ENCODE assay signal across 8 mouse cellular contexts in the genomic region with DNA sequence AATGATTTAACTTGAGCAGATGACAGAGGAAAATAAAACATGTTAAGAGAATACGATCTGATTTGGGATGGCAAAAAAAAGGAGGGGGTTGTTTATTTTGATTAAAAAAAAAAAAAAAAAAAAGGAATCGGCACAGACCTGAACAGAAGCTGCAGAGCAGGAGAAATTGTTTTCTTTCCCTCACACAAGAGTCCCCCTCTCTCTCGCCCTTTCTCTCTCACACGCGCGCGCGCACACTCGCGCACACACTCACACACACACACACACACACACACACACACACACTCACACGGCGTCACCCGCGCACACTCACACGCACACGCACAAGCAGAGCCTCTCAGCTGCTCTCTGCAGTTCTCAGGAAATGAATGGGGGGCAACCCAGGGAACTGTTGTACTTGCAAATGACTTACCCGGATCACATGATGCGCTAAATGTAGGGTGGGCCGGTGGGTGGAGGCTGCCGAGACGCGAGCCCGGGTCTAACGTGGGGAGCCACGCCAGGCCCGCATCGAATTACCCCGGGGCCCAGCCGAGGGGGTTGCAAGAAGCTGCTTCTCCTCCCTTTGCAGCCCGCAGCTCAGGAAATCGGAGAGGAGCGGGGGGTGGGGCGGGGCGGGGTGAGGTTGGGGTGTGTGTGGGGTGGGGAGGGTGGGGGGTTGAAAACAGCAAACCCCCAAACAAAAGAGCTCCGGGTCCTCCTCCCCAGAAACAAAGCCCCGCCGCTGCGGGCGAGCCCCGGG. TPM values are rescaled to one million over a fixed set of nuclear protein-coding genes. Genes with fewer than 3 reads are reported as not detected.
A peak's percentile ranks its signal among the peaks of the same experiment; 100 is the strongest.
DNase-seq lines count a peak whose midpoint lies in the region; ATAC-seq and TF ChIP-seq lines count a peak whose summit lies in the region.

Gene Klf12 (minus strand): TSS at position 561 of the 742 bp plus-strand sequence.

- peak within 1 kb of the TSS; percentile 43 for H3K9ac ChIP-seq in intestine, postnatal 0 days (ENCODE audit: low read depth, low read length)

- no peaks in the 10 kb centered on the region for H3K36me3 ChIP-seq in intestine, postnatal 0 days (ENCODE audit: control insufficient read depth, insufficient read depth)
- H3K36me3 ChIP-seq in midbrain, embryonic 10.5 days, result peaks cover 9% of the 10 kb centered on the region

- ATAC-seq in granulocyte monocyte progenitor cell, adult 5-6 weeks (replicated peaks; ENCODE audit: poor library complexity, severe bottlenecking), result peak; percentile 36
- ATAC-seq in intestine, postnatal 0 days, result peak; percentile 64

- DNase-seq in adrenal gland, adult (ENCODE audit: inconsistent age in 2 of 2, low spot score in 1 of 2), result peak; percentile 86 to 94
- DNase-seq in embryo, embryonic 11 days, result peak; percentile 93
- DNase-seq in left cerebral cortex, postnatal 36 days (ENCODE audit: low spot score in 2 of 2), result peak; percentile 80 to 82
- DNase-seq in midbrain, embryonic 10.5 days (ENCODE audit: low spot score), result peak; percentile 92
- peak; percentile 84 for DNase-seq in right cerebral cortex, postnatal 4 days
- DNase-seq in yolk sac, embryonic 10.5 days (ENCODE audit: low spot score), result peak; percentile 84

- H3K27ac ChIP-seq in intestine, postnatal 0 days (ENCODE audit: low read depth, low read length), result peak within 1 kb of the TSS; percentile 68
- peak within 1 kb of the TSS; percentile 96 for H3K27ac ChIP-seq in midbrain, embryonic 10.5 days (replicated peaks)

- TF ChIP-seq CTCF in intestine, postnatal 0 days (IDR thresholded peaks at IDR 0.05; ENCODE audit: low read depth), result no peak

- no peaks in the 10 kb centered on the region for H3K9me3 ChIP-seq in intestine, postnatal 0 days (ENCODE audit: control insufficient read depth)
- peaks cover 7% of the 10 kb centered on the region for H3K9me3 ChIP-seq in midbrain, embryonic 10.5 days (replicated peaks)

- intact Hi-C loops in left cerebral cortex, postnatal 36 days (cut with DNase I), result loop anchor here (1.0 to 10.0 kb wide), 3 partner anchors 72 to 1091 kb away; no protein-coding TSS in a partner anchor

- peak within 1 kb of the TSS; percentile 100 for H3K4me2 ChIP-seq in intestine, postnatal 0 days (replicated peaks; ENCODE audit: low read depth)

- peaks cover 3% of the 10 kb centered on the region; the same call in 1 of the 2 replicates for H3K4me1 ChIP-seq in intestine, postnatal 0 days (replicated peaks; ENCODE audit: control insufficient read depth, insufficient read depth, low read length)
- peaks cover 42% of the 10 kb centered on the region for H3K4me1 ChIP-seq in midbrain, embryonic 10.5 days

- under 1% methylated on average over 34 of the region's 40 CpGs for WGBS in intestine, postnatal 0 days
- WGBS in midbrain, embryonic 10.5 days, result under 1% methylated on average over 35 of the region's 40 CpGs

- H3K4me3 ChIP-seq in intestine, postnatal 0 days (ENCODE audit: low read depth, low read length), result peak within 1 kb of the TSS; percentile 70
- peak within 1 kb of the TSS; percentile 71 for H3K4me3 ChIP-seq in midbrain, embryonic 10.5 days

- no peaks in the 10 kb centered on the region for H3K27me3 ChIP-seq in intestine, postnatal 0 days (replicated peaks; ENCODE audit: control insufficient read depth, insufficient read depth, low read length)
- H3K27me3 ChIP-seq in midbrain, embryonic 10.5 days (ENCODE audit: low read depth, poor library complexity, severe bottlenecking), result peaks cover 32% of the 10 kb centered on the region

RNA-seq across cellular contexts. Expression of gene Klf12, which starts in this region (rescaled TPM):
- total RNA-seq in granulocyte monocyte progenitor cell, adult 5-6 weeks (2014; fragmentation: Nextera tagmentation), result 0.15 TPM in 1 of 2 replicates, not detected in the other
- 0.82 TPM in 1 of 2 replicates, not detected in the other for total RNA-seq in granulocyte monocyte progenitor cell, adult 5-6 weeks (2017)
- 2.7 and 3.1 TPM in 2 replicates for polyA plus RNA-seq in intestine, postnatal 0 days (2015; fragmentation: Nextera tagmentation; extraction: Ambion mirVana)
- total RNA-seq in left cerebral cortex, postnatal 36 days (2021), result 10 to 100 TPM; 44.7 to 54.4 TPM
- 15.8 and 26.7 TPM in 2 replicates for polyA plus RNA-seq in midbrain, embryonic 10.5 days (2016; fragmentation: Nextera tagmentation; extraction: Ambion mirVana)

Comparison
In these comparisons a context has a peak if more than half of its experiments do, and no peak if none do; other contexts are left out.
1. Peak in every context shown above with its lines: DNase-seq, ATAC-seq, H3K4me3 ChIP-seq and H3K27ac ChIP-seq.
2. RNA of gene Klf12 (total RNA-seq): 44.7 to 54.4 TPM in left cerebral cortex, postnatal 36 days; 0.15 to 0.82 TPM in granulocyte monocyte progenitor cell, adult 5-6 weeks; every median in the first group is over 10 times any median in the second.
3. Peak in ATAC-seq in granulocyte monocyte progenitor cell, adult 5-6 weeks; RNA of the gene not detected or under 1 TPM.